Mouse (Mus musculus) lung, embryonic 14.5 days (tissue): Measurements from ENCODE around the gene Ppm1h. TPM values are rescaled to one million over a fixed set of nuclear protein-coding genes. Genes with fewer than 3 reads are reported as not detected.
A peak's percentile ranks its signal among the peaks of the same experiment; 100 is the strongest.

Source experiments
- ATAC-seq: fragments of 200-750 bp; cut with Nextera tagmentation; 2 replicates; pipeline ENCODE4 v1.8.0; 2017; ENCODE audit warnings: mild to moderate bottlenecking, moderate TSS enrichment, moderate library complexity; ENCODE audit not compliant: insufficient read depth
- DNase-seq: peaks from one replicate; pipeline ENCODE4 v3.0.0-alpha.2; 2015
- H3K27ac ChIP-seq: fragments of 300-500 bp; sonication (generic); 2 replicates; pipeline ENCODE4 v1.5.1; 2014; ENCODE audit warnings: low read depth, mild to moderate bottlenecking, moderate library complexity
- H3K27me3 ChIP-seq: fragments of 300-500 bp; sonication (generic); 2 replicates; pipeline ENCODE4 v1.6.1; 2014; ENCODE audit warnings: low read length, control low read depth; ENCODE audit not compliant: insufficient read depth
- H3K36me3 ChIP-seq: fragments of 300-500 bp; sonication (generic); 2 replicates; pipeline ENCODE4 v1.6.1; 2014; ENCODE audit warnings: control low read depth; ENCODE audit not compliant: insufficient read depth
- H3K4me1 ChIP-seq: fragments of 300-500 bp; sonication (generic); 2 replicates; pipeline ENCODE4 v1.6.1; 2014; ENCODE audit warnings: antibody characterized with exemption, control low read depth; ENCODE audit not compliant: insufficient read depth
- H3K4me2 ChIP-seq: fragments of 300-500 bp; sonication (generic); 2 replicates; pipeline ENCODE4 v1.6.1; 2014; ENCODE audit warnings: mild to moderate bottlenecking
- H3K4me3 ChIP-seq: fragments of 300-500 bp; sonication (generic); 2 replicates; pipeline ENCODE4 v1.5.1; 2014; ENCODE audit warnings: low read depth, low read length
- H3K9ac ChIP-seq: fragments of 300-500 bp; sonication (generic); 2 replicates; pipeline ENCODE4 v1.6.1; 2014
- H3K9me3 ChIP-seq: fragments of 300-500 bp; sonication (generic); 2 replicates; pipeline ENCODE4 v1.6.1; 2016; ENCODE audit warnings: low read depth, low read length, control low read depth
- CTCF ChIP-seq: IDR thresholded peaks from 2 replicates; pipeline ENCODE4 v1.5.1; 2016; ENCODE audit warnings: antibody characterized with exemption, low read depth
- WGBS: fragments of 180-500 bp; shearing (Covaris S2); extraction: QIAGEN DNeasy Blood & Tissue Kit; methylation state at CpG from one replicate; pipeline ENCODE4 v1.1.7; 2014; 5-methylcytosine and 5-hydroxymethylcytosine counted together
- polyA plus RNA-seq: library from polyadenylated mRNA; unstranded; fragments of >200 nt; fragmentation: Nextera tagmentation; extraction: Ambion mirVana; gene quantifications from 2 replicates; pipeline ENCODE4 v1.2.1, GENCODE M21; 2014

Gene Ppm1h
- polyA plus RNA-seq, 1 experiment from 2014 or later: 7.1 TPM

DNA sequence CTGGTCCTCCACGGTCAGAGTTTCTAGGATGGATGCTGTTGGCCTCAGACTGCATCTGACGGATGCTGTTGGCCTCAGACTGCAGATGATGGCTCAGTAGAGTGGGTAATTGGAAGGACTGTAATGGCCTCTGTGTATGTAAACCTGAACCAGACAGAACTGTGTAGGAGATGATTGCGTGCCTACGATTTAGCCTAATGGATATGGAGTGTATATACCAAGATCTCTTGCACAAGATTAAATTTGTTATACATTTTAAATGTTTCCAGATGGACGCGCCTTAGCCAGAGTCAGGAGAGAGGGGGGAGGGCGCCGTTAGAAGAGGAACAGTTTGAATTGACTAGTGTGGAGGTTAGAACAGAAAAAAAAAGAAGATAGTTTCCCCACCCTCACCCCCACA, 233.1 kb downstream of the Ppm1h start:
- Histone ChIP-seq H3K4me1 (peaks cover 11% of the 10 kb centered on the region; the same call in 1 of the 2 replicates), H3K27me3 (no peaks in the 10 kb centered on the region), H3K36me3 (no peaks in the 10 kb centered on the region), H3K4me2 (peak overlapping the region; percentile 50), H3K27ac (peak overlapping the region; percentile 97), H3K4me3 (no peak overlapping the region), H3K9ac (0 out of 2 replicates have a peak overlapping the region, but pooled peaks have one; percentile 4), H3K9me3 (no peaks in the 10 kb centered on the region)
- peak; percentile 29 for ATAC-seq
- peak; percentile 76 for DNase-seq
- 30% methylated on average over 8 of the region's 8 CpGs for WGBS
- no peak for TF ChIP-seq CTCF

DNA sequence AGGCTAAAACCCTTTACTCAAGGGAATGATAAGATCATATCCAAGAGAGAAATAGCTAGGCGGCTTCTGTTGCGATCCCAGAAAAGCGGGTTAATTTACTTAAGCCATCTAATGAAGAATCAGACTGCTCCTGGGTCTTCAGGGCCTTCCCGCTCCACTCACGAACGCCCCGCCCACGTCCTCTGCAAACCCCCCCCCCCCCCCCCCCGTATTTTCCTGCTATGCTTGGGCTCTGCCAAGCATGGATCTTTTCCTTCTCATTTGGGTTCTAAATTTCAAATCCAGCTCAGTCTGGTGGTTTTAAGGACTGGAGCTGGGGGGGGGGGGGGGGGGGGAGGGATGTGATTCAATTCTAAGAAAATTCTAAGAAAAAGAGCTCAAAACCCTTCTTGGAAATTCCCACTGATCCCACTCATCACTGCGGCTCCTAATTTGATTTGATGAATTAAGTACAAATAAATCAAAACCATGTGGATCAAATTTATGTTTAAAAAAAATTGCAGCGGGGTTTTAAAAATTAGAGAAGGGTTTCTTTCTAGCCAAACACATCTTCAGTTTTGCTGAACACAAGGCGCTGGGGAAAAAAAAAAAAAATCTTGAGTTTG, 233.6 kb downstream of the Ppm1h start:
- DNase-seq (peak; percentile 60), ATAC-seq (0 out of 2 replicates have a peak, but pooled peaks have one; percentile 12)
- TF ChIP-seq CTCF: no peak
- Histone ChIP-seq H3K27ac (peak overlapping the region; percentile 97), H3K9ac (0 out of 2 replicates have a peak overlapping the region, but pooled peaks have one; percentile 4), H3K9me3 (no peaks in the 10 kb centered on the region), H3K4me3 (no peak overlapping the region), H3K4me1 (peaks cover 11% of the 10 kb centered on the region; the same call in 1 of the 2 replicates), H3K4me2 (peak overlapping the region; percentile 50), H3K36me3 (no peaks in the 10 kb centered on the region), H3K27me3 (no peaks in the 10 kb centered on the region)
- 23% methylated on average over 10 of the region's 12 CpGs for WGBS

DNA sequence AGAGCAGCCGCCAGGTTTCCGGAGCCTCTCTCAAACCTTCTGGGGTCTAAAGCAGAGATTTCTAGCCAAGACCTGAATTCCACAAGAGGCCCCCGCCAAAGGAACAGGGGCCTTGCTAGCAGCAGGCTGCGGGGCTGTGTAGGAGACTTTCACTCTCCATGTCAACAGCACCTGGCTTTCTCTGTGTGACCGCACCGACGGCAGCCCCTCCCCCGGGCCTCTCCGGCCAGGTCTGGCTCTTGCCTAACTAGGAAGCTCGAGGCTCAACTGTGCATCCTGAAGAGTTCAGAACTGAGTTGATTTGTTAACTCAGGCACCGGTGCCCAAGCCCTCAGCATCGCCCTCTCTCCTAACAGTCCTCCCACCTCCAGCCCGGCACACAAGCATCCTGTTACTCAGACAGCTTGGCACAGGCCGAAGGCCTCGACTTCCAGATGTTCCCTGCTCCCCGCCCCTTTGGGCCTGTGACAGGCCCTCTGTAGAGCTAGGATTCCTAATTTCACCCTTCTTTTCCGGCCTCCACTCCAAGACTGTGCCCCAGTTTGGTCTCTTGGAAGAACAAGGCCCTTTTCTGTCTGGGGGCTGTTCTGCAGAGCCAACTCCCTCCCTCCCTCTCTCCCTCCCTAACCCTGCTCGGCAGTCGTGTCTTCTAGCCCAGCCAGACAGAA, 234.3 kb downstream of the Ppm1h start:
- Histone ChIP-seq H3K27ac (peak overlapping the region; percentile 97), H3K27me3 (no peaks in the 10 kb centered on the region), H3K4me3 (no peak overlapping the region), H3K4me2 (peak overlapping the region; percentile 50), H3K9ac (peak overlapping the region; percentile 24; the same call in 1 of the 2 replicates), H3K4me1 (peaks cover 11% of the 10 kb centered on the region; the same call in 1 of the 2 replicates), H3K9me3 (no peaks in the 10 kb centered on the region), H3K36me3 (no peaks in the 10 kb centered on the region)
- TF ChIP-seq CTCF: no peak
- ATAC-seq: peak; percentile 92
- peak; percentile 88 for DNase-seq
- WGBS: 6% methylated on average over 19 of the region's 19 CpGs

DNA sequence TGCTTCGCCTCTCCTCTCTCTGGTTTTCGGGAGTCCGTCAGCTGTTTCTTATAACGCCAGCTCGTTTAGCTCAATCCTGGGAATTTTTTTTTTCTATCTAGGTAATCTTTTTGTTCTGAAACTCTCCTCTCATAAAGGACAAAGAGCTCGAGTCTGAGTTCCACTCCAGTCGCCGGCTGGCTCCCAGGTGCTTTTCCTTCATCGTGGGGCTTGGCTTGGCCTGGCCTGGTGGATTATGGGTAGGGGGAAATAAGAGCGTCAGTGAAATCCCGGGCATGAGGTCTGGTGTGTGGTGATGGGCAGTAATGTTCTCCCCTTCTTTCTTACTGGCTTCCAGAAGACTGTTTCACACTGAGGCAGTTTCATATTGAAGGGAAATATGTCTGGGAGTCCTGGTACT, 234.8 kb downstream of the Ppm1h start:
- no peak for TF ChIP-seq CTCF
- Histone ChIP-seq H3K27me3 (no peaks in the 10 kb centered on the region), H3K4me2 (peak overlapping the region; percentile 50; the same call in 1 of the 2 replicates), H3K4me3 (no peak overlapping the region), H3K9ac (peak overlapping the region; percentile 24; the same call in 1 of the 2 replicates), H3K4me1 (peaks cover 11% of the 10 kb centered on the region; the same call in 1 of the 2 replicates), H3K27ac (peak overlapping the region; percentile 97), H3K36me3 (no peaks in the 10 kb centered on the region), H3K9me3 (no peaks in the 10 kb centered on the region)
- DNase-seq (no peak), ATAC-seq (no peak)
- 34% methylated on average over 11 of the region's 11 CpGs for WGBS

DNA sequence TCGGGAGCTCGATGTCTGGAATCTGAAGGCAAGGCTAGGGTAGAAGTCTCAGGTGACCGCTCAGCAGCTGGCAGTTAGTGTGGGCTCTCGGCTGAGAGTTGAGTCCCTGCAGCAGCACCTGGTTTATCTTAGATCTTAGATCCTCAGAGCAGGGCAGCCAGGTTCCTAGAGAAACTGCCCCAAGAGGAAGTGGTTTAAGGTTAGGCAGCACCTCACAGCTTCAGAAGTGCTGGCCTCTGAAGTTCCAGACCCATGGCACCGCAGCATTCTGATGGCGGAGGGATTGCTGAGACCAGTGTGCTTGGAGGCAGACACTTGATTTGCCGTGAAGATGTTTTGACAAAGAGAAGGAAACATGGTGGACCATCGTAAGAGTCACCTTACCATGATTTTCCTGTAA, 237.3 kb downstream of the Ppm1h start:
- no peak for ATAC-seq
- no peak for TF ChIP-seq CTCF
- peaks cover 11% of the 10 kb centered on the region; the same call in 1 of the 2 replicates for H3K4me1 ChIP-seq

DNA sequence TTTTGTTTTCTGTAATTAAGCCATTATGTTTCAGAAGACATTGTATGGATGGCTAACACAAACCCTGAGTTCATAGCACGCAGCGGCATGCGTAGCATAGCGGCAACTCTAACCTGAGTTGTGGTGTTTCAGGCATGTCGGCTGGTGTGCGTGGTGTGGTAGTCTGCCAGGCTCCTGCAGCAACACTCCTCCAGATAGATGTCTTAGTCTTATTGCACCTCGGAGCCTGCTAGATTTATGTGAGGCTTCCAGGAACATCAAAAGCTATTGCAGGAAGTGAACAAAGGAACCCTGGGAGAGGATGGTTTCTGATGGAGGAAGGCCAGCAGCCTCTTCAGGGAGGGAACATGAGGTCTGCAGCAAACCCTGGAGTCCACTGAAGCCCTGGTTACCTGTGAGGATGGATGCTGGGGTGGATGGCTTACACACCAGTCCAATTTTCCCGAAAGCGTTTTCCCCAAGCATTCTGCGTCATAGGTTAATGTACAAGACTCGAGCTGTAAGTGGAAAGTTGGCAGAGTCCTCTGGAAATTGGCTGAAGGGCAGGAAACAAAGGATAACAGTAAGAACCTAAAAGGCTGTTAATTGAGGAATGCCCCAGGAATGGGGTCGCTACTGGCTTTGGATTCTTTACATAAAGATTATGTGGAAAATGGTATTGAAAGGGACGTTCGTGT, 239.2 kb downstream of the Ppm1h start:
- peaks cover 5% of the 10 kb centered on the region; the same call in 1 of the 2 replicates for H3K4me1 ChIP-seq
- no peak overlapping the region for H3K27ac ChIP-seq
- H3K9me3 ChIP-seq: no peaks in the 10 kb centered on the region
- TF ChIP-seq CTCF: no peak
- no peak overlapping the region for H3K4me2 ChIP-seq
- H3K27me3 ChIP-seq: no peaks in the 10 kb centered on the region
- 86% methylated on average over 14 of the region's 14 CpGs for WGBS
- H3K9ac ChIP-seq: no peak overlapping the region
- DNase-seq (no peak), ATAC-seq (no peak)
- H3K36me3 ChIP-seq: no peaks in the 10 kb centered on the region
- no peak overlapping the region for H3K4me3 ChIP-seq

More for the DNA sequence above, 237.3 kb downstream of the Ppm1h start:
- WGBS: 69% methylated on average over 8 of the region's 8 CpGs
- no peak overlapping the region for H3K4me2 ChIP-seq
- no peak overlapping the region for H3K9ac ChIP-seq
- no peak for DNase-seq
- no peaks in the 10 kb centered on the region for H3K27me3 ChIP-seq
- no peak overlapping the region for H3K27ac ChIP-seq
- H3K9me3 ChIP-seq: no peaks in the 10 kb centered on the region
- no peaks in the 10 kb centered on the region for H3K36me3 ChIP-seq
- no peak overlapping the region for H3K4me3 ChIP-seq

DNA sequence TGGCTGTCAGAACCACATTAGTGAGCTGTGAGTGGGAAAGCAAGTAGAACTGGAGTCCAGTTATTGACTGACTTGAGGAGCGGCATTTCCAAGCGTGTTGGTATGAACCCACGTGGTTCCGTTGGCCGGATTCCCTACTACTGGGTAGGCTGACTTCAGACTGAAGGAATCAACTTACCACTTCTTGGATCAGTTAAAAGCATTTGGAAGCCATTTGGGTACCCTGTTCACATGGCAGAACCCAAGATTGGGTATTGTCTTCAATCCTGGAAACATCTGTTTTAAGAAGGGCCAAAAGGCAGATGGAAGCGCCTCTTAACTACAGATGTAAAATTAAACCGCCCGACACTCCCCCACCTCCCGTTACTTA, 239.7 kb downstream of the Ppm1h start:
- Histone ChIP-seq H3K4me3 (no peak overlapping the region), H3K36me3 (no peaks in the 10 kb centered on the region), H3K9me3 (no peaks in the 10 kb centered on the region), H3K4me1 (peaks cover 5% of the 10 kb centered on the region; the same call in 1 of the 2 replicates), H3K4me2 (no peak overlapping the region), H3K9ac (no peak overlapping the region), H3K27ac (no peak overlapping the region), H3K27me3 (no peaks in the 10 kb centered on the region)
- ATAC-seq (no peak), DNase-seq (no peak)
- WGBS: 91% methylated on average over 9 of the region's 9 CpGs
- TF ChIP-seq CTCF: no peak
